35 mouse cellular contexts compared by ENCODE assay signal in the genomic region with DNA sequence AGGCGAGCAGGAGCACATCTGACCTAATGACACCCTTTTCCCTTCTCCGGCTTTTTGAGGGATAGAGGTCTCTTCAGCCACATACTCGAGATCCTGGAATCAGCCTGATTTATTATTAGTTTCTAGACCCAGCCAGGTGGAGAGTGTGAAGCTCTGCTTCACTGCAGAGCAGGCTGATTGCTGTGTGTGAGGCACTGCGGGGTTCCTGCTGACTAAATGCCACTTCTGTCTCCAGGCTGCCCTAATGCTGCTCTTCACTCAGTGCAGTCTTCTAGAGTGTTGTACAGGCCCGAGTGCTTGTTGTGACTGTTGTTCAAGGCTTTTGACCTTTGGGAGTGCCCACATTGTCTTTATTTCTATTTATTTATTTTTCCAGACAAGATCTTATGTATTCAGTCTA. TPM values are rescaled to one million over a fixed set of nuclear protein-coding genes. Genes with fewer than 3 reads are reported as not detected.
A peak's percentile ranks its signal among the peaks of the same experiment; 100 is the strongest.
DNase-seq lines count a peak whose midpoint lies in the region; ATAC-seq and TF ChIP-seq lines count a peak whose summit lies in the region.
"Had no signal": no experiment of that assay in that cellular context is flagged by ENCODE, and none has a peak within 500 bp of the region (broad histone marks: within the 10 kb centered on the region; RNA-seq: fewer than 3 reads in every experiment).

No protein-coding gene starts in this region.

- intact Hi-C loops in left cerebral cortex, adult 2 months (cut with DNase I) = no loop called here
- intact Hi-C loops in left cerebral cortex, postnatal 25 days (cut with DNase I) = loop anchor here (5.0 kb wide), 1 partner anchor 120 kb away; no protein-coding TSS in a partner anchor

- H3K27me3 ChIP-seq in liver, embryonic 12.5 days (replicated peaks) = no peaks in the 10 kb centered on the region
- H3K27me3 ChIP-seq: forebrain, embryonic 13.5 days; heart, embryonic 12.5 days; limb, embryonic 15.5 days; midbrain, embryonic 15.5 days; neural tube, embryonic 12.5 days; stomach, embryonic 15.5 days had no signal

- H3K9me3 ChIP-seq in liver, embryonic 12.5 days (replicated peaks) = no peaks in the 10 kb centered on the region
- H3K9me3 ChIP-seq: forebrain, embryonic 13.5 days; heart, embryonic 12.5 days; limb, embryonic 10.5 days; limb, embryonic 15.5 days; midbrain, embryonic 15.5 days; neural tube, embryonic 12.5 days; stomach, embryonic 15.5 days had no signal

- no peak for ATAC-seq in liver, embryonic 12.5 days
- ATAC-seq: CD4-positive, CD25-positive, alpha-beta regulatory T cell, adult 4 months; forebrain, embryonic 13.5 days; intestine, postnatal 0 days; midbrain, embryonic 15.5 days had no signal

- H3K27ac ChIP-seq in left cerebral cortex, adult 2 months = peak overlapping the region; percentile 83
- no peak overlapping the region for H3K27ac ChIP-seq in liver, embryonic 12.5 days
- H3K27ac ChIP-seq: forebrain, embryonic 13.5 days; heart, adult 2 months; hindbrain, embryonic 14.5 days; limb, embryonic 10.5 days; limb, embryonic 15.5 days; liver, embryonic 14.5 days; macrophage; midbrain, embryonic 15.5 days; neural tube, embryonic 12.5 days; stomach, embryonic 15.5 days had no signal

- H3K4me2 ChIP-seq in liver, embryonic 12.5 days = no peak overlapping the region
- H3K4me2 ChIP-seq: forebrain, embryonic 13.5 days; heart, embryonic 12.5 days; hindbrain, embryonic 14.5 days; limb, embryonic 15.5 days; midbrain, embryonic 15.5 days; neural tube, embryonic 12.5 days; stomach, embryonic 15.5 days had no signal

- WGBS in liver, embryonic 12.5 days (ENCODE audit: insufficient replicate concordance) = 76% methylated on average over 5 of the region's 5 CpGs

- peaks cover 52% of the 10 kb centered on the region for H3K36me3 ChIP-seq in liver, embryonic 12.5 days

- no peak for DNase-seq in left cerebral cortex, adult 2 months (ENCODE audit: extremely low spot score in 1 of 2, low spot score in 2 of 2)
- DNase-seq in left cerebral cortex, postnatal 25 days (ENCODE audit: low spot score in 2 of 2) = no peak
- peak; percentile 59 for DNase-seq in cerebellum, adult 11-12 months
- peak; percentile 58 for DNase-seq in cerebellum, adult 9-11 months
- DNase-seq in gastrocnemius, adult 8-10 months (ENCODE audit: low spot score in 2 of 2) = no peak
- no peak for DNase-seq in thymus, postnatal 14 days
- DNase-seq: adrenal gland, postnatal 25 days; gastrocnemius, postnatal 36 days; heart, adult 2 months; kidney, adult 9 months; kidney, postnatal 14 days; lung, adult 2 months; lung, postnatal 10 days had no signal

- H3K4me3 ChIP-seq in left cerebral cortex, adult 2 months = no peak overlapping the region
- H3K4me3 ChIP-seq in liver, embryonic 12.5 days = no peak overlapping the region
- H3K4me3 ChIP-seq: forebrain, embryonic 13.5 days; heart, adult 2 months; heart, embryonic 12.5 days; limb, embryonic 10.5 days; limb, embryonic 15.5 days; midbrain, embryonic 15.5 days; neural tube, embryonic 12.5 days; stomach, embryonic 15.5 days had no signal

- H3K9ac ChIP-seq in liver, embryonic 12.5 days = no peak overlapping the region
- H3K9ac ChIP-seq: forebrain, embryonic 13.5 days; heart, embryonic 12.5 days; hindbrain, embryonic 14.5 days; limb, embryonic 15.5 days; liver, embryonic 14.5 days; midbrain, embryonic 15.5 days; neural tube, embryonic 12.5 days; stomach, embryonic 15.5 days had no signal

- H3K4me1 ChIP-seq in liver, embryonic 12.5 days = peaks cover 5% of the 10 kb centered on the region; the same call in 1 of the 2 replicates
- H3K4me1 ChIP-seq: heart, embryonic 12.5 days; limb, embryonic 10.5 days; limb, embryonic 15.5 days; stomach, embryonic 15.5 days had no signal

- no peak for TF ChIP-seq CTCF in left cerebral cortex, adult 2 months (IDR thresholded peaks at IDR 0.05)

RNA-seq across cellular contexts. Expression of a gene that starts 24.7 kb away (rescaled TPM):
- total RNA-seq in left cerebral cortex, adult 2 months (2021) = 10 to 100 TPM; 47.9 to 59.9 TPM
- total RNA-seq in left cerebral cortex, postnatal 25 days (2021) = 10 to 100 TPM; 41.6 to 55.1 TPM
- total RNA-seq in gastrocnemius, adult 8-10 months (2022) = not detected
- polyA plus RNA-seq in liver, embryonic 12.5 days (2016; fragmentation: Nextera tagmentation; extraction: Ambion mirVana) = 0.17 TPM in 1 of 2 replicates, not detected in the other
- total RNA-seq: gastrocnemius, adult 18-20 months; gastrocnemius, postnatal 36 days; heart, adult 2 months; hematopoietic stem cell, adult 5-6 weeks had no signal
- polyA plus RNA-seq: heart, postnatal 0 days; macrophage had no signal

RNA-seq across cellular contexts. Expression of a gene that starts 29.8 kb away (rescaled TPM):
- total RNA-seq in left cerebral cortex, adult 2 months (2021) = 10 to 100 TPM; 16.5 to 21.5 TPM
- total RNA-seq in left cerebral cortex, postnatal 25 days (2021) = 10 to 100 TPM; 18.3 to 19.6 TPM
- under 1 TPM in 3 of 4 experiments, not detected in 1; 0.44 to 0.46 (median 0.45) TPM for total RNA-seq in gastrocnemius, adult 8-10 months (2022)
- polyA plus RNA-seq in liver, embryonic 12.5 days (2016; fragmentation: Nextera tagmentation; extraction: Ambion mirVana) = 137 and 140 TPM in 2 replicates
- total RNA-seq: hematopoietic stem cell, adult 5-6 weeks had no signal

RNA-seq across cellular contexts. Expression of a gene that starts 43.2 kb away (rescaled TPM):
- not detected for total RNA-seq in left cerebral cortex, adult 2 months (2021)
- not detected for total RNA-seq in left cerebral cortex, postnatal 25 days (2021)
- total RNA-seq in gastrocnemius, adult 8-10 months (2022) = not detected
- 2.3 and 2.5 TPM in 2 replicates for polyA plus RNA-seq in liver, embryonic 12.5 days (2016; fragmentation: Nextera tagmentation; extraction: Ambion mirVana)
- total RNA-seq: adrenal gland, adult 18-20 months; adrenal gland, postnatal 25 days; gastrocnemius, adult 18-20 months; gastrocnemius, postnatal 36 days; heart, adult 2 months; layer of hippocampus, adult 8-10 months; layer of hippocampus, postnatal 25 days had no signal
- polyA plus RNA-seq: embryonic facial prominence, embryonic 11.5 days; heart, adult 2 months; lung, adult 2 months; small intestine, adult 2 months; urinary bladder, adult 2 months had no signal

Comparison
In these comparisons a context has a peak if more than half of its experiments do, and no peak if none do; other contexts are left out.
1. DNase-seq: peak in cerebellum, adult 11-12 months (single experiment) and cerebellum, adult 9-11 months (single experiment); none in left cerebral cortex, adult 2 months (0 of 2), left cerebral cortex, postnatal 25 days (0 of 2), gastrocnemius, adult 8-10 months (0 of 2) and thymus, postnatal 14 days (single experiment).
2. RNA of a gene that starts 24.7 kb away (total RNA-seq): 47.9 to 59.9 TPM in left cerebral cortex, adult 2 months and 41.6 to 55.1 TPM in left cerebral cortex, postnatal 25 days; not detected in gastrocnemius, adult 8-10 months; every median in the first group is over 10 times any median in the second.
3. RNA of a gene that starts 29.8 kb away (total RNA-seq): 16.5 to 21.5 TPM in left cerebral cortex, adult 2 months and 18.3 to 19.6 TPM in left cerebral cortex, postnatal 25 days; 0.44 to 0.46 TPM in gastrocnemius, adult 8-10 months; every median in the first group is over 10 times any median in the second.